Mouse (Mus musculus) forelimb bud, embryonic 11.5 days (tissue): ENCODE data around the gene Polg2.
"Not testable (repeated sequence)": the region's sequence is repeated elsewhere in the genome, so short reads cannot be mapped to it uniquely, and the experiment has no call there.

Experiments
- DNase-seq: peaks from one replicate; pipeline ENCODE4 v3.0.0-alpha.2; 2012; ENCODE audit warnings: low read depth, low spot score

The Polg2 gene

GRCm38 (mm10) chr11:106727967-106728366, 51.4 kb downstream of the Polg2 start:
- DNase-seq = peak; percentile 47

- DNase-seq = not testable (repeated sequence)
These were observed 54.5 kb downstream of the Polg2 start for GRCm38 (mm10) chr11:106724916-106725235.

GRCm38 (mm10) chr11:106724176-106724915, 55.0 kb downstream of the Polg2 start:
- DNase-seq = no peak

- no peak for DNase-seq
These were observed 55.7 kb downstream of the Polg2 start for GRCm38 (mm10) chr11:106723611-106724125.

GRCm38 (mm10) chr11:106722831-106723361, 56.4 kb downstream of the Polg2 start:
- no peak for DNase-seq

- no peak for DNase-seq
These were observed 59.0 kb downstream of the Polg2 start for GRCm38 (mm10) chr11:106720379-106720778.
